In genomic region chr14:12070856-12071465, GRCm38 (mm10) we compare ENCODE assay signal across 19 mouse cellular contexts.
A peak's percentile ranks its signal among the peaks of the same experiment; 100 is the strongest.
DNase-seq lines count a peak whose midpoint lies in the region; ATAC-seq and TF ChIP-seq lines count a peak whose summit lies in the region.
"Had no signal": no experiment of that assay in that cellular context is flagged by ENCODE, and none has a peak within 500 bp of the region (broad histone marks: within the 10 kb centered on the region; RNA-seq: fewer than 3 reads in every experiment).

No protein-coding gene starts in this region.

- H3K4me3 ChIP-seq in gastrocnemius, adult 2 months = no peak overlapping the region
- no peak overlapping the region for H3K4me3 ChIP-seq in liver, adult 2 months (ENCODE audit: insufficient read depth, low read depth, low read length)
- no peak overlapping the region for H3K4me3 ChIP-seq in liver, embryonic 11.5 days (ENCODE audit: low read depth, low read length)
- H3K4me3 ChIP-seq: heart, adult 2 months; hindbrain, embryonic 10.5 days; stomach, embryonic 15.5 days had no signal

- no peaks in the 10 kb centered on the region for H3K27me3 ChIP-seq in liver, adult 2 months (ENCODE audit: control insufficient read depth, insufficient read depth, low read length)
- no peaks in the 10 kb centered on the region for H3K27me3 ChIP-seq in liver, embryonic 11.5 days (replicated peaks; ENCODE audit: control insufficient read depth, insufficient read depth, low read length)
- H3K27me3 ChIP-seq: stomach, embryonic 15.5 days had no signal

- no peak for TF ChIP-seq CTCF in gastrocnemius, adult 2 months (IDR thresholded peaks at IDR 0.05)
- no peak for TF ChIP-seq CTCF in liver, adult 2 months (IDR thresholded peaks at IDR 0.05; ENCODE audit: low read depth, low read length)

- peak; percentile 21 for DNase-seq in gastrocnemius, adult 2 months
- DNase-seq in gastrocnemius, postnatal 4 days (ENCODE audit: low spot score in 2 of 2) = no peak
- peak; percentile 82 for DNase-seq in liver, adult 2 months (ENCODE audit: extremely low read depth, low read depth, low spot score)
- no peak for DNase-seq in liver, embryonic 11.5 days (ENCODE audit: low spot score)
- peak; percentile 36 for DNase-seq in NIH3T3 (ENCODE audit: low read depth)
- peak; percentile 60 for DNase-seq in fibroblast of lung, adult 2 months (ENCODE audit: low read depth)
- no peak for DNase-seq in yolk sac, embryonic 10.5 days (ENCODE audit: low spot score)
- DNase-seq: adrenal gland, postnatal 10 days; cerebellum, adult 2 months; cerebellum, postnatal 36 days; kidney, postnatal 25 days; right cerebral cortex, postnatal 25 days had no signal

- no peak for TF ChIP-seq POLR2A in liver, adult 2 months (IDR thresholded peaks at IDR 0.05; ENCODE audit: extremely low read depth, insufficient read depth, low read length)

- intact Hi-C loops in gastrocnemius, adult 2 months (cut with DNase I) = no loop called here

- H3K36me3 ChIP-seq in liver, adult 2 months (ENCODE audit: control insufficient read depth, insufficient read depth, low read length) = no peaks in the 10 kb centered on the region
- no peaks in the 10 kb centered on the region for H3K36me3 ChIP-seq in liver, embryonic 11.5 days (ENCODE audit: control insufficient read depth, insufficient read depth, low read length)
- H3K36me3 ChIP-seq: hindbrain, embryonic 10.5 days; stomach, embryonic 15.5 days had no signal

- H3K9me3 ChIP-seq in liver, embryonic 11.5 days (ENCODE audit: control insufficient read depth, low read length) = no peaks in the 10 kb centered on the region
- H3K9me3 ChIP-seq: hindbrain, embryonic 10.5 days; stomach, embryonic 15.5 days had no signal

- H3K27ac ChIP-seq in gastrocnemius, adult 2 months = peak overlapping the region; percentile 28
- 0 out of 2 replicates have a peak overlapping the region, but pooled peaks have one; percentile 37 for H3K27ac ChIP-seq in liver, adult 2 months (replicated peaks; ENCODE audit: insufficient read depth, low read depth, low read length)
- no peak overlapping the region for H3K27ac ChIP-seq in liver, embryonic 11.5 days (ENCODE audit: low read depth, low read length)
- H3K27ac ChIP-seq: heart, adult 2 months; hindbrain, embryonic 10.5 days; hindbrain, postnatal 0 days; liver, embryonic 14.5 days; stomach, embryonic 15.5 days had no signal

- no peaks in the 10 kb centered on the region for H3K79me2 ChIP-seq in liver, adult 2 months (ENCODE audit: control insufficient read depth, insufficient read depth, low read length)

- peaks cover 17% of the 10 kb centered on the region for H3K4me1 ChIP-seq in liver, adult 2 months (ENCODE audit: control insufficient read depth, insufficient read depth, low read length)
- H3K4me1 ChIP-seq in liver, embryonic 11.5 days (replicated peaks; ENCODE audit: control insufficient read depth, insufficient read depth, low read length) = no peaks in the 10 kb centered on the region
- H3K4me1 ChIP-seq: stomach, embryonic 15.5 days had no signal

- no peak for ATAC-seq in liver, embryonic 11.5 days (replicated peaks; ENCODE audit: low FRiP score)
- ATAC-seq: forebrain, embryonic 16.5 days; hindbrain, postnatal 0 days; intestine, postnatal 0 days had no signal

- H3K9ac ChIP-seq in liver, adult 2 months (ENCODE audit: low read depth, low read length) = 0 out of 2 replicates have a peak overlapping the region, but pooled peaks have one; percentile 24
- H3K9ac ChIP-seq in liver, embryonic 11.5 days (ENCODE audit: low read depth, low read length) = no peak overlapping the region
- H3K9ac ChIP-seq: liver, embryonic 14.5 days; stomach, embryonic 15.5 days had no signal

- H3K4me2 ChIP-seq in liver, embryonic 11.5 days = no peak overlapping the region
- H3K4me2 ChIP-seq: stomach, embryonic 15.5 days had no signal

- WGBS in liver, adult 2 months = 61% methylated on average over 7 of the region's 7 CpGs
- WGBS in liver, embryonic 11.5 days = 78% methylated on average over 7 of the region's 7 CpGs

Comparison
In these comparisons a context has a peak if more than half of its experiments do, and no peak if none do; other contexts are left out.
1. DNase-seq: peak in gastrocnemius, adult 2 months (single experiment), liver, adult 2 months (single experiment), NIH3T3 (single experiment) and fibroblast of lung, adult 2 months (single experiment); none in gastrocnemius, postnatal 4 days (0 of 2), liver, embryonic 11.5 days (single experiment) and yolk sac, embryonic 10.5 days (single experiment).